In genomic region chr2:181680716-181681117, GRCm38 (mm10) we compare ENCODE assay signal across 8 mouse cellular contexts. TPM values are rescaled to one million over a fixed set of nuclear protein-coding genes. Genes with fewer than 3 reads are reported as not detected.
DNase-seq lines count a peak whose midpoint lies in the region; ATAC-seq and TF ChIP-seq lines count a peak whose summit lies in the region.

No protein-coding gene starts in this region.

- 18% methylated on average over 7 of the region's 7 CpGs for WGBS in heart, adult 2 months
- WGBS in hindbrain, embryonic 15.5 days = 21% methylated on average over 7 of the region's 7 CpGs
- WGBS in midbrain, embryonic 10.5 days = 18% methylated on average over 7 of the region's 7 CpGs

- H3K4me2 ChIP-seq in hindbrain, embryonic 15.5 days = peak overlapping the region; percentile 91

- intact Hi-C loops in heart, adult 2 months (cut with DNase I) = loop anchor here (5.0 kb wide), 2 partner anchors 38 to 158 kb away; partner anchors contain the start of gene Dnajc5

- H3K27me3 ChIP-seq in heart, adult 2 months (ENCODE audit: control insufficient read depth, insufficient read depth, low read length) = no peaks in the 10 kb centered on the region
- no peaks in the 10 kb centered on the region for H3K27me3 ChIP-seq in hindbrain, embryonic 15.5 days
- H3K27me3 ChIP-seq in midbrain, embryonic 10.5 days (ENCODE audit: low read depth, poor library complexity, severe bottlenecking) = peaks cover 15% of the 10 kb centered on the region

- peak overlapping the region; percentile 85; the same call in 1 of the 2 replicates for H3K27ac ChIP-seq in heart, adult 2 months
- no peak overlapping the region for H3K27ac ChIP-seq in brown adipose tissue, adult 24 weeks (replicated peaks; ENCODE audit: low read depth, low read length)
- H3K27ac ChIP-seq in hindbrain, embryonic 15.5 days (replicated peaks) = peak overlapping the region; percentile 79
- H3K27ac ChIP-seq in midbrain, embryonic 10.5 days (replicated peaks) = peak overlapping the region; percentile 91

- no peak for TF ChIP-seq CTCF in heart, adult 2 months (IDR thresholded peaks at IDR 0.05)

- H3K9me3 ChIP-seq in hindbrain, embryonic 15.5 days = no peaks in the 10 kb centered on the region
- H3K9me3 ChIP-seq in midbrain, embryonic 10.5 days (replicated peaks) = no peaks in the 10 kb centered on the region

- no peak for TF ChIP-seq EP300 in heart, adult 2 months (IDR thresholded peaks at IDR 0.05; ENCODE audit: insufficient read depth, low read depth, low read length)

- no peak for TF ChIP-seq POLR2A in heart, adult 2 months (IDR thresholded peaks at IDR 0.05; ENCODE audit: insufficient read depth, low read depth, low read length)

- peaks cover 7% of the 10 kb centered on the region for H3K4me1 ChIP-seq in heart, adult 2 months (ENCODE audit: control insufficient read depth, insufficient read depth, low read length)
- H3K4me1 ChIP-seq in brown adipose tissue, adult 24 weeks (ENCODE audit: control insufficient read depth, insufficient read depth, insufficient read length, low read length) = peaks cover 14% of the 10 kb centered on the region
- H3K4me1 ChIP-seq in hindbrain, embryonic 15.5 days (replicated peaks) = peaks cover 19% of the 10 kb centered on the region
- H3K4me1 ChIP-seq in midbrain, embryonic 10.5 days = peaks cover 39% of the 10 kb centered on the region

- no peaks in the 10 kb centered on the region for H3K79me2 ChIP-seq in heart, adult 2 months (replicated peaks; ENCODE audit: control insufficient read depth, insufficient read depth, low read length)

- DNase-seq in heart, adult 2 months = no peak
- no peak for DNase-seq in heart, adult 9 months (ENCODE audit: low spot score in 2 of 2)
- DNase-seq in A20 (ENCODE audit: low read depth, low spot score) = peak; percentile 59
- no peak for DNase-seq in midbrain, embryonic 10.5 days (ENCODE audit: low spot score)
- DNase-seq in spleen, adult 12 weeks (ENCODE audit: low spot score) = no peak
- DNase-seq in thymus, postnatal 0 days (ENCODE audit: low spot score) = no peak

- peak overlapping the region; percentile 88 for H3K9ac ChIP-seq in heart, adult 2 months (ENCODE audit: low read depth, low read length)
- H3K9ac ChIP-seq in hindbrain, embryonic 15.5 days = peak overlapping the region; percentile 84

- H3K4me3 ChIP-seq in heart, adult 2 months = peak overlapping the region; percentile 76
- peak overlapping the region; percentile 80 for H3K4me3 ChIP-seq in brown adipose tissue, adult 24 weeks (ENCODE audit: insufficient read depth, low read depth, low read length)
- H3K4me3 ChIP-seq in hindbrain, embryonic 15.5 days = peak overlapping the region; percentile 64
- peak overlapping the region; percentile 76 for H3K4me3 ChIP-seq in midbrain, embryonic 10.5 days

- peak; percentile 23 for ATAC-seq in hindbrain, embryonic 15.5 days (ENCODE audit: low FRiP score, low read depth)

- no peaks in the 10 kb centered on the region for H3K36me3 ChIP-seq in heart, adult 2 months (ENCODE audit: control insufficient read depth, insufficient read depth, low read length)
- H3K36me3 ChIP-seq in hindbrain, embryonic 15.5 days = 0 out of 2 replicates have a peak, but pooled peaks cover 7% of the 10 kb centered on the region
- peaks cover 3% of the 10 kb centered on the region for H3K36me3 ChIP-seq in midbrain, embryonic 10.5 days

RNA-seq across cellular contexts. Expression of gene Tcea2, which starts 0.6 kb away (rescaled TPM):
- 1 to 10 TPM; 4.3 to 6.0 TPM for total RNA-seq in heart, adult 2 months (2021)
- 10.4 and 13.4 TPM in 2 replicates for polyA plus RNA-seq in heart, adult 2 months (2012; rRNA removed)
- polyA plus RNA-seq in brown adipose tissue, adult 24 weeks (2012; ENCODE audit: insufficient read depth, insufficient read length, missing spikeins) = 3.2 and 3.4 TPM in 2 replicates
- 38.5 and 46.8 TPM in 2 replicates for polyA plus RNA-seq in hindbrain, embryonic 15.5 days (2015; fragmentation: Nextera tagmentation; extraction: Ambion mirVana)
- polyA plus RNA-seq in midbrain, embryonic 10.5 days (2016; fragmentation: Nextera tagmentation; extraction: Ambion mirVana) = 14.5 and 18.0 TPM in 2 replicates
- polyA plus RNA-seq in thymus, postnatal 0 days (2015; fragmentation: Nextera tagmentation; extraction: Ambion mirVana) = 8.5 and 9.8 TPM in 2 replicates

RNA-seq across cellular contexts. Expression of gene Sox18, which starts 9.3 kb away (rescaled TPM):
- 10 to 100 TPM; 37.8 to 46.2 TPM for total RNA-seq in heart, adult 2 months (2021)
- polyA plus RNA-seq in heart, adult 2 months (2012; rRNA removed) = 74.4 and 105 TPM in 2 replicates
- 12.8 and 22.2 TPM in 2 replicates for polyA plus RNA-seq in brown adipose tissue, adult 24 weeks (2012; ENCODE audit: insufficient read depth, insufficient read length, missing spikeins)
- polyA plus RNA-seq in hindbrain, embryonic 15.5 days (2015; fragmentation: Nextera tagmentation; extraction: Ambion mirVana) = 17.4 and 20.0 TPM in 2 replicates
- 17.6 and 18.8 TPM in 2 replicates for polyA plus RNA-seq in midbrain, embryonic 10.5 days (2016; fragmentation: Nextera tagmentation; extraction: Ambion mirVana)
- 13.9 and 14.1 TPM in 2 replicates for polyA plus RNA-seq in thymus, postnatal 0 days (2015; fragmentation: Nextera tagmentation; extraction: Ambion mirVana)

RNA-seq across cellular contexts. Expression of gene Rgs19, which starts 13.1 kb away (rescaled TPM):
- 1 to 10 TPM; 6.7 to 8.0 TPM for total RNA-seq in heart, adult 2 months (2021)
- polyA plus RNA-seq in heart, adult 2 months (2012; rRNA removed) = 22.8 and 24.5 TPM in 2 replicates
- polyA plus RNA-seq in brown adipose tissue, adult 24 weeks (2012; ENCODE audit: insufficient read depth, insufficient read length, missing spikeins) = 27.0 and 27.9 TPM in 2 replicates
- 56.8 and 64.9 TPM in 2 replicates for polyA plus RNA-seq in hindbrain, embryonic 15.5 days (2015; fragmentation: Nextera tagmentation; extraction: Ambion mirVana)
- polyA plus RNA-seq in midbrain, embryonic 10.5 days (2016; fragmentation: Nextera tagmentation; extraction: Ambion mirVana) = 74.5 and 81.1 TPM in 2 replicates
- 80.7 and 97.8 TPM in 2 replicates for polyA plus RNA-seq in thymus, postnatal 0 days (2015; fragmentation: Nextera tagmentation; extraction: Ambion mirVana)

RNA-seq across cellular contexts. Expression of gene Lkaaear1, which starts 17.5 kb away (rescaled TPM):
- not detected for total RNA-seq in heart, adult 2 months (2021)
- polyA plus RNA-seq in heart, adult 2 months (2012; rRNA removed) = 0.27 TPM in 1 of 2 replicates, not detected in the other
- not detected in 2 replicates for polyA plus RNA-seq in brown adipose tissue, adult 24 weeks (2012; ENCODE audit: insufficient read depth, insufficient read length, missing spikeins)
- not detected in 2 replicates for polyA plus RNA-seq in hindbrain, embryonic 15.5 days (2015; fragmentation: Nextera tagmentation; extraction: Ambion mirVana)
- polyA plus RNA-seq in midbrain, embryonic 10.5 days (2016; fragmentation: Nextera tagmentation; extraction: Ambion mirVana) = not detected in 2 replicates
- polyA plus RNA-seq in thymus, postnatal 0 days (2015; fragmentation: Nextera tagmentation; extraction: Ambion mirVana) = not detected in 2 replicates

RNA-seq across cellular contexts. Expression of gene Gm29797, which starts 23.9 kb away (rescaled TPM):
- not detected for total RNA-seq in heart, adult 2 months (2021)
- polyA plus RNA-seq in heart, adult 2 months (2012; rRNA removed) = 0.21 TPM in 1 of 2 replicates, not detected in the other
- polyA plus RNA-seq in brown adipose tissue, adult 24 weeks (2012; ENCODE audit: insufficient read depth, insufficient read length, missing spikeins) = not detected in 2 replicates
- polyA plus RNA-seq in hindbrain, embryonic 15.5 days (2015; fragmentation: Nextera tagmentation; extraction: Ambion mirVana) = not detected in 2 replicates
- 0.19 and 0.32 TPM in 2 replicates for polyA plus RNA-seq in midbrain, embryonic 10.5 days (2016; fragmentation: Nextera tagmentation; extraction: Ambion mirVana)
- polyA plus RNA-seq in thymus, postnatal 0 days (2015; fragmentation: Nextera tagmentation; extraction: Ambion mirVana) = 0.18 and 0.44 TPM in 2 replicates
